Mouse (Mus musculus): ENCODE results near the gene Sh3rf1.

DNA sequence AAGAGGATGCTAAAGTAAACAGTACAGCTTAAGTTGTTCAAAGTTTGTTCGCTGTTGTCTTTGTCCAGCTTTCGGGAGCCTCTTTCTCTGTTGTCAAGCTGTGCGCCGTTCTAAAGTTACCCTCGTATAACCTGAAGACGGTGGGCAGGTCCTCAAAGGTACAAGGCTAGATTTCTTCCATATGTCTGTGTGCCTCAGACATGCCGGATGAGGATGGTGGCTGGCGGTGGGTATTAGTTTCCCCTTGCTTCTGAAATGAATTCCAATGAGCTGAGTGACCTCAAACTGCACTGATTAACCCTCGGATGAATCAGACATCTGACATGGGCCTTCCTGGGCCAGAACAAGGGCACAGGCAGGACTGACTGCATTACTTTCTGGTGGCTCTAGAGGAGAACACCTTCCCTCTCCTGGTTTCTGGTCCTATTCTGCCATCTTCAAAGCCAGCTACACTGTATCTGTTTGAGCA, 86.8 kb downstream of the Sh3rf1 start:
- TF ChIP-seq EP300 (optimal IDR thresholded peaks at IDR 0.05) (no peak), CTCF (IDR thresholded peaks at IDR 0.05; ENCODE audit: low read depth) (no peak)
